Mouse (Mus musculus) thymus, postnatal 14 days (tissue): Measurements from ENCODE around the gene AC170998.1.

Experiments used
- DNase-seq: peaks from one replicate; pipeline ENCODE4 v3.0.0; 2021

AC170998.1 gene

DNA sequence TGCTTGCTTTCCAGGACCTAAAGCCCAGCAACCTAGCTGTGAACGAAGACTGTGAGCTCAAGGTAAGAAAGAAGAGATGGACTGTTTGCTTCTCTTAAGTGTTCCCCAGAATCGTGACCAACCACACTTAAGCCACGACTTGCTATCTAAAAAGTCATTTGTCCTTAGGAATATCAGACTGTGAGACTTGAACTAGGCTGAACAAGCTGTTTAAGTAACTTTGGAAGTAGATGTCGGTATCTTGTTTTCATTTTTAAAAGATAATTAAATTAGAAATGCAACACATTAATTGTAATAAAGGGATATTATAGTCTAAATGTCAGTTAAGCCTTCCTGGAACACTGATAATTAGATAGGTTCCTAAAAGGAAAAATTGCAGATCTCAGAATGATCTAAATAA, at the start of gene AC170998.1:
Gene AC170998.1 (plus strand): TSS at position 301 of the 400 bp plus-strand sequence.
- DNase-seq, result no peak

DNA sequence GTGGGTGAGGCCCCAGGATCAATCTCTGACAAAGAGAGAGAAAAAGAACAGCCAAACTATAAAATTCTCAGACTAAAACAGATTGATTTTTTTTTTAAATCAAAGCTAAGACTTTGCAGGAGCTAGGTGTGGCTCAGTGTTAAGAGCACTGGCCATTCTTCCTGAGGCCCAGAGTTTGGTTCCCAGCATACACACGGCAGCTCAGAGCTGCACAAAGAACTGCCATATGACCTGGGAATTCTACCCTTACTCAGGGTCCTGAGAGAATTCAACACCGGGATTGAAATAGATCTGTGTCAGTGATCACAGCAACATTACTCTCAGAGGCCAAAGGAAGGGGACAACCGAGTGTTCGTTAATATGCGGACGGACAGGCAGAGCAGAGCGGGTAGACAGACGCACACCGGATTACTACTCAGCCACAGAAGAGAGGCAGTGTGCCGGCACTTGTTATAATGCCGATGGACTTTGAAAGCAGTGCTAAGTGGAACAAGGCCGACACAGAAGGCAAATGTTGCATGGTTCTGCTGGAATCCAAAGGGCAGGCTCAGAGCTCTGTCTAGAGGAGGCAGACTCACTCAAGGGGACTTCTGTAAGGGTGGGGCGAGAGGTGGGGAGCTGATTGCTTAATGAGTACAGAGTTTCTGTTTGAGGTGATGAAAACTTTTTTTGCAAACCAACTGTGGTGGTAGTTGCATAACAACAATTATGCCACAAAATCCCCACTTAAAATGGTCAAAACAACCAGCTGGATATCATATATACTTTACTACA, 43.4 kb upstream of the AC170998.1 start:
- DNase-seq, result no peak

DNA sequence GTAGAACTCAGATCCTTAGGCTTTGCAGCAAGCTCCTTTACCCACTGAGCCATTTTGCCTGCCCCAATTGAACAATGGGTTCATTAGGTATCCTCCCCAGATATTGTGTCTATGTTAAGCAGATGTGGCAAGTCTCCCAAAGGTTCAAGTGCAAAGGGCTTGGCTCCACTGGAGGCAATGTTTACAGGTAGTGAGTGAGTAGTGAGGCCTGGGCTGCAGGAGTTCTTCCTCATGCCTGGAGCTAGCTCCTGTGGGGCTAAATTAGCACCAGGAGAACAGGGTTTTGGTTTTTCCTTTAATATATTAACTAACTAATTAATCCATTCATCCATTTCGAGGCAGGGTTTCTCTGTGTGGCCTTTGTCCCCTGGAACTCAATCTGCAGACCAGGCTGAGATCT, 42.3 kb upstream of the AC170998.1 start:
- DNase-seq, result no peak

DNA sequence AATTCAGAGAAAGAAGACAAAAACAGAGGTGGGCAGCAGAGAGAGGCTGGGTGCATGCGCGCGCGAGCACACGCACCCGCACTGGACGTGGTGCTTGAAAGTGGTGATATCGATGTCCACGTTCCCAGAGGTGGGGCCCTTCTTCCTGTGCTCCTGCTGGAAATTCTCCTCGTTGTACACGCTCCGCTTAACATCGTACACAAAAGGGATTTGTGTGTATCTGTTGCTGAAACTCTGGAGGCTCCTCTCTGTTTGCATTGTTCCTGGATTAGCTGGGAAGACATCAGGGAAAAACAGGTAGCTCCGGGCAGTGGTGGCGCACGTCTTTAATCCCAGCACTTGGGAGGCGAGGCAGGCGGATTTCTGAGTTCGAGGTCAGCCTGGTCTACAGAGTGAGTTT, 41.3 kb upstream of the AC170998.1 start:
- DNase-seq, result no peak

DNA sequence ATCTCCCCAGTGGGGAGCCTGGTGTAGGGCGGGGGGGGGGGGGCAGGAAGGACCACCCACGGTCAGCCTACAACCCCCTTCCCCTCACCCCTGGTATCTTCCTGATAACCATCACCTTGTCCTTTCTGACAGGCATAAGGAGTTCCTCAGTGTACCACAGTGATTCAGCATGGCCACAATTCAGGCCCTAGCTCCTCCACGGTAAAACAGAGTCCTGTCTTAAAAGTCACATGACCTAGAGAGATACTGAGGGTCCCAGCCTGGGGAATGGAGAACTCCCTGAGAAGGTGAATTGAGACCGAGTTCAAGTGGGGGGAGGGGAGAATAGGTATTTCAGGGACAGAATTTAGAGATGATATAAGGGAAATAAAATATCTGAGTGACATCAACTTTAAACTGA, 38.5 kb upstream of the AC170998.1 start:
- no peak for DNase-seq

DNA sequence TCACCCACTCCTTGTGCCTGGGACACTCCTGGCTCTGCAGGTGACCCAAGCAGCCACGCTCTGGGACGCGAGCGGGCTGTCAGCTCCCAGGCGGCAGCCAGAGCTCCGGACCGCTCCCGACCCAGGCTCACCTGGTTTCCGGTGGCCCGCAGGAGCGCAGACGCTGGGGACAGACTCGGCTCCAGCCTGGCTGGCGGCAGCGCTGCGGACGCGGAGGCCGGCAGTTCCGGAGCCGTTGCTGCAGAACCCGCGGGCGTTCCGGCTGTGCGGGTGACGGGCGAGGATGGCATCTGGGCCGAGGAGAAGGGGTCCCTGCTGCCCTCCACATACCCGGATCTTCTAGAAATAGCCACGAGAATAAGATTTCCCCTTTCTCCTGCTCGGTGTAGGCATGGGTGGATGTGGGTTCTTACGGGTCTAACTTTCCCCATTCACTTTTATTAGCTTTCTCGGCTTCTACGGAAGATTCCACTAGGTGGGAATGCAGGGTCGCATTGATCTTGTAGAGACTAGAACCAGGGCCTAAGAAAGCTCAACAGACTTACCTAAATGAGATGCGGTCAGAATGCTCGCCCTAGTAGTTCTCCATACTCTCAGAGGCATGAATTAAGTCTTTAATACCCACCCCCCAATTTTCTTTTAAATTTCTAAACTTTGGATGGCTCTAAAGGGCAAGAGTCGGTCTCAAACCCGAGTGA, 36.1 kb upstream of the AC170998.1 start, which contains the start of gene Slc26a8:
Gene Slc26a8 (minus strand): TSS at position 648 of the 698 bp plus-strand sequence.
- DNase-seq, result peak; percentile 38

DNA sequence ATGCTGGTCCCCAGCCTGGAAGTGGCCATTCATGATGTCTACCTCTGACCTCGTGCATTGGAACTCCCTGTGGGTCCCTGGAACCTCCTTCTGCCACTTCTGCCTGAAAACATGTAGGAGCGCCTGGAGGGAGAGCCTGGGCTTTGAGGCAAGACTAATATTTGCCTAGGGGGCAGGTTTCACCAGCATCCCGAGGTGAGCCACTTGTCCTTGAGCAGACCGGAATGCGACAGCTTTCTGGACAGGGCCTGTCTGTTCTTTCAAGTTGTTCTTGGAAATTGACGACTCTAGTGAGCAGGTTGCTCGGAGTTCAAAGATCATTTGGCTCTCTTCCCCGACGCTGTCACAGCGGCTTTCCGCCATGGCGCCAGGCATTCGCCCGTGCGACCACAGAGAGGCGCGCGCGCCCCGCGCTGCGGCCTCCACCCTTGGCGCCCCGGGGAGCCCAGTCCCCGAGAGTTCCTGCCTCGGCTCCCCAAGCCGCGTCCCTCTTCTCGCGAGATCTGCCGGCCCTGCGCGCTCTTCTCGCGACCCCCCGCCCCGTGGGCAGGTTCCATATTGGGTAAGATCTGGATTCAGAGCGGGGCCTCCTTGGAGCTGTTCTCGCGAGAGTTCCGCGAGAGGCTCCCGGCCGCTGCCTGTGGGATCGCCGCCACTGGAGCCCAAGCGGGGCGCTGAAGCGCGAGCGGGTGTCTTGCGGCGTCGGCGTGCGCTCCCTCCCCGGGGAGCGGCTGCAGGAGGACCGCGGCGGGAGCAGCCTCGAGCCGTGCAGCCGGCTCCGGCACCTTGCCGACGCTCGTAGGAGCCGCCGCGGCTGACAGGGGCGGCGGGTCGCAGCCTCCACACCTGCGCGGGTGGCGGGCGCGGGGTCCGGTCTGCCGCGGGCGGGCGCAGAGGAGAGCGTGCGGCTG, 34.9 kb upstream of the AC170998.1 start, which contains the start of gene Mapk14:
Gene Mapk14 (plus strand): TSS at position 554 of the 911 bp plus-strand sequence.
- DNase-seq, result peak; percentile 100

DNA sequence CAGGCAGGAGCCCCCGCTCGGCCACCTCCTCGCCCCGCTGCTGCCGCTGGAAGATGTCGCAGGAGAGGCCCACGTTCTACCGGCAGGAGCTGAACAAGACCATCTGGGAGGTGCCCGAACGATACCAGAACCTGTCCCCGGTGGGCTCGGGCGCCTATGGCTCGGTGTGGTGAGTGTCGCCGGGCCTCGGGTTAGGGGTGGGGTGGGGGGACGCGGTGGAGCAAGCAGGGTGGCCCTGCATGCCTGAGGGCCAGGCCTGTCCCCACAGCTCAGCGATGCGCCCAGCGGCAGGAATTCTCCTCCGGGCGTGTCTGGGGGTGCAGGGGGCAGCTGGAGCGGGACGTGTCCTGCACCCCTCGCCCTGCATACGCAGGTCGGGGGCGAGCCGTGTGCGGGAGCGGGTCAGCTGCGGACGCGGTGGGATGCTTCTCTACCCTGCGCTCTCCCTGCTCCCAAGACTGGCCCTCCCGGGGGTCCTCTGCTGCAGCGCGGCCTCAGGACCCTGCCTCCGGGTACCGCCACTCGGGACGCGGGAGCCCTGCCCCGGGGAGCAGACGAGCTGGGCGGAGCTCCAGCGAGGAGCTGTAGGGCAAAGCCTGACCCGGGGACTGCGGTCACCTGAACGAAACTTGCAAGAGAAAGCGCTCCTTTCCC, 34.1 kb upstream of the AC170998.1 start:
- peak; percentile 73 for DNase-seq

DNA sequence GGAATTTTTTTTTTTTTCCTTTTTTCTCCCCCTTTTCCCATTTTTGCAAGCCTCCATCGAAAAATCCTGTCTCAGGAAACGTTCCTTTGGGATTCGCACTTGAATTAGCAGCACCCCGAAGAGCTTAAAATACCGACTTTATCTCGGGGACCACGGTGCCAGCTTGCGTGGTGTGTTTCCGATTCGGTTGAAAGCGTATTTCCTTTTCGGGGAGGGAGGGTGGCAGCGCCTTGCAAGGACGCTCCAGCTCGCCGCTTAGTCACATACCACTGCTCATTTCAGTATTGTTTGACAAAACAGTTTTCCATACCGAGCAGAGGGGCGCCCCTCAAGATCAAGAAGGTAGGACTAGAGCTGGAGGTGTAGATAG, 33.6 kb upstream of the AC170998.1 start:
- peak; percentile 76 for DNase-seq

DNA sequence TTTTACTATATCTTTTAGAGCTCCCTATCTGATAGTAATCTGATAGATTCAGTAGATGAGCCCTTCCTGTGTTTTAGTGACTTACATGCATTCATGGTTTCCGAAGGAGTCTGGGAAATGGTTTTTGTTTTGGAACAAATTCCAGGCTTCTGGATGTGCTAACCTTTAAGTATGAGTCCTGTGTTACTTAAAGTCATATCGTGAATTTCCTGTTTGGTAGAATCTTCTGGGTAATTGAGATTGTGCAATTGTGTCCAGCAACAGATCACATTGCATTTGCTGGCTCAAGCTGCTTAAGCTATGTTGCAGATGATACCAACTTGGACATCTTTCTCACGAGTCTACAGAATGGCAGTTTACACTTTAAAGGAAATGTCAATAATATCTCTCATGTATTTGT, 32.8 kb upstream of the AC170998.1 start:
- no peak for DNase-seq

DNA sequence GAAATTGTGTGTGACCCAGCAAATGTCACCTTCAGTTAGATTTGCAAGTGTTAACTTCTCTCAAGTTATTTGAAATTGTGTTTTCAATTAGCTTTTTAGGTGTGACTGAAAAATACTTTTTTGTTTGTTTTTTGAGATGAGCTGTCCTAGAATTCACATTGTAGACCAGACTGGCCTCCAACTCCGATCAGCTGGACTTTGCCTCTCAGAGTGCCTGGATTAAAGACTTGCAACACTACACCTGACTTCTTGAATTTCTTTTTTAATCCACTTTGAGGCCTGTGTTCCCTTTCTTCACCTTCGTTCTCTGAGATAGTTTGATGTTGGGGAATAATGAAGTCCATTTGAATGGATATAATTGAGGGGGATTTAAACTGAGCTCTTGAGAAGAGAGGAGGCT, 31.8 kb upstream of the AC170998.1 start:
- no peak for DNase-seq

DNA sequence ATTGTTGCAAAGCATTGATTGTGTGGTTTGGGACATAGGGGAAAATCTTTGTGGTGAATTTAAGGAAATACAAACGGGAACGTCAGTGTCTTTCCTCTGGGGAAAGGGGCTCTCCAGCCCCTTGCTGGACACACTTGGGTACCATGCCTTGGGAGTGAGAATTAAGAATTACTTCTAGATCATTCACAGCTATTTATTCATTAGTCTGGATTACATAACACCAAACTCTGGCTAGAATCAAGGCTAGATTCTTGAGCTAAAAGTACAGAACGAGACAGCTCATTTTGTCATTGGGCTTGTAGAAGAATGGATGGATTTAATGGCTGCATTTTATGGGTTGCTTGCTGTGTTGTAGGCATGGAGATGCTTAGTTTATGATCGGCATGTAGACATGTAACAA, 31.1 kb upstream of the AC170998.1 start:
- no peak for DNase-seq

DNA sequence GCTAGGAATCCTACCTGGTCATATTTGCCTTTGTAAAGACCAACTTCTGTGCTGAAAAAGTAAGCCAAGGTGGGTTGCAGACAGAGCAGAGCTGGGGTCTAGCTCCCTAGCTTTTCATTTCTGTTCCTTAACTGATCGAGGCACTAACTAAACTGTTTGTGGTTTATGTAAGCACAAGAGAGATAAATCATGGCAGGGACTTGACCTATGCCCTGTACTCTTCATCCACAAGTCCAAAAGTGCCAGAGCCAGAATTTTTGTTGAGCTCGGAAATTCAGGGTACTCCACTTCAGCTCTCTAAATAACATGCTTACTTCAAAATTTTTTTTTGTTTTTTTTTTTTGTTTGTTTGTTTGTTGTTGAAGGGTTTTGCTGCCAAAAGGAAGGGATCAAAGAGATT, 29.2 kb upstream of the AC170998.1 start:
- no peak for DNase-seq

DNA sequence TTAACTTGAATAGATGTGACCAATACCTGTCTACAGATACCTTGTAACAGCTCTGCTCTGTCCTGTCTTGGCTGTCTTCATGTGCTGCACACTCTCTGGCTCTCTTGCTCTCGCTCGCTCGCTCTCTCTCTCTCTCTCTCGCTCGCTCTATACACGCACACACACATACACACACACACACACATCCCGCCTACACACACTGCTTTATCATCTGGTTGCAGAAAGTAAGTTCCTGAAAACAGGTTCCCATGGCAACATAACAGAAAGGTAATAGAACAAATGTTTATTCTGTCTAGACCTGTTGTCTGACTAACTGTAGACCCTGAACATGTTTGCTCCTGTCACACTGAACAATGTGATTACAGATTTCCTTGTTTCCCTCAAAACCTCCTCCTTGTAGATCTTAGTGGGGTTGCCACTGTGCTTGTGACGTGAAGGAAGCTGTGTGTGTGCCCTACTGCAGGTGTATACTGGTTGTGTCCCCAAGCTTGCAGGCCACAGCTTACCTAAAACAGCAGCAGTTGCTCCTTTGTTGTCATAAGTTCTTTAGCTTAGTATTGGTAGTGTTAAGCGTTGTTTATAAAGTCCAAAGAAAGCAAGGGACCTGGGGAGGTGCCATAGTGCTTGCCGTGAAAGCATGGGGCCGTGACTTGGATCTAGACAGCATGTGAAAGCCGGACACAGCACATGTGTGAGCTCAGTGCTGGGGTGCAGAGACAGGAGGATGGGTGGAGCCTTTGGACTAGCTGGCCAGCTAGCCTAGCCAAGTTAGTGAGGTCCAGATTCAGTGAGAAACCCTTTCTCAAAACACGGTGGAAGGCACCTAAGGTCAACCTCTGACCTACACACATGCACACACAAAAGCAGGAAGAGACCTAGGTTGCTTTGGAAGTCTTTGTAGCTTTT, 28.3 kb upstream of the AC170998.1 start:
- peak; percentile 26 for DNase-seq

DNA sequence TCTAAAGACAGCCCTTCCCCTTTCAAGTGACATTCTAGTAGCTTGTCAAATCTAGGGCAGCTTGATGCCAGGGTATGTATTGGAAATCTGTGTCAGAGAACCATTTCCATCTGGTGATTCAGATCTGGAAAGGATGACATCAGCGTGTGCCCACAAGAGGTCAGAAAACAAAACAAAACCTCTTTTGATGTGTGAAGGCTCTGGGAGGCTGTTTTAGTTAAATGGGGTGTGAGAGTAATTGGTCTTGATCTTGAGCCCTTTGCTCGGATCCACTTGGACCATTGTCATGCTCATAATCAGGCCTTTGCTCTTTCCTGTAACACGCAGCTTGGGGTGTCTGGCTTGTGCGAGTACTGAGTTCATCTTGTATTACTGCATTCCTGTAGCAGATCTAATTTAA, 27.6 kb upstream of the AC170998.1 start:
- no peak for DNase-seq

DNA sequence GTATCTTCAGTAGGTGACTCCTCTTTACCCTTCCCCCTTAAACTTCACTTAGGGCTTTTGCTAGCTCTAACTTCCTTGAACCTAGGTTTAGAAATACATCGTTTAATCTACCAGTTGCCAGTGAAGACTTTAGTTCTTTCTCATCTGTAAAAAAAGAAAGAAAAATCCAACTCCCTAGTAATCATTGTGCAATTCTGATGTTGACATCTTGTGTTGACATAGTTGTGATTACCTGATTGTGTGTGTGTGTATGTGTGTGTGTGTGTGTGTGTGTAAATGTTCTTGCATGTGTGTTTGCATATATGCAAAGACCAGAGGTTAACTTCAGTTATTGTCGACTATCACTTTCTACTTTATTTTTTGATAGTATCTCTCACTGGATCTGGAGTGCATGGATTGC, 27.2 kb upstream of the AC170998.1 start:
- DNase-seq, result no peak

DNA sequence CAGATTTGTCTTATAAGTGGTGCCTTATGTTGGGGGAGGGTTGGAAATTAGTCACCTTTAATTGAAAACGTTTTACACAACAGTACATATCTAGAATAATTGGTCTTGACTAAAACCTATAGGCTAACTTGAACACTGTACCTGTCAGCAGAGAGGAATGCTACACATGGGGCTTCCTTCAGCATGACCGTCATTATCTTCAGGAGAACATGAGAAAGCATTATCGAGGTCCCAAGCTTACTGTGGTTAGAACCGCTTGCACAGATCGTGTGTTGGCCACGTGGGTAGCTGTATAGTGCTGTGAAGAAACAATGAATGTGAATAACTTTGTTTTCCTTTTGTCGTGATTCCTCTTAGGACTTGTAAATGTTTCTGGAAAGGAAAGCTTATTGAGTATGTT, 26.1 kb upstream of the AC170998.1 start:
- DNase-seq, result no peak

DNA sequence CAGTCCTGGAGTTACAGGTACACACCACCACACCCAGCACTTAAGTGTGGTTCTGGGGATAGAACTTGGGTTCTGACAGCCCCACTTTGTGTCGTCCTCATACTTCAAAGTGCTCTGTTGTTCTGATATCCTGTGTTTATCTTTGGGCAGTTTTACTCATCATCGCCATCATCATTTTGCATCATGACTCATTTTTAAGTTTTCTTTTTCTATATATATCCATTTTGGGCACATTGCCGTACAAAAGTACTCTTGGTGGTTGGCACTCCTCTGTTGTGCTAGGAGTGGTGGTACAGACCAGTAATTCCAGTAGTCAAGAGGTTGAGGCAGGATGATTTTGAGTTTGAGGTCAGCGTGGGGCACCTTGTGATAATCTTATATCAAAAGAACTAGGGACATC, 24.7 kb upstream of the AC170998.1 start:
- DNase-seq, result no peak

DNA sequence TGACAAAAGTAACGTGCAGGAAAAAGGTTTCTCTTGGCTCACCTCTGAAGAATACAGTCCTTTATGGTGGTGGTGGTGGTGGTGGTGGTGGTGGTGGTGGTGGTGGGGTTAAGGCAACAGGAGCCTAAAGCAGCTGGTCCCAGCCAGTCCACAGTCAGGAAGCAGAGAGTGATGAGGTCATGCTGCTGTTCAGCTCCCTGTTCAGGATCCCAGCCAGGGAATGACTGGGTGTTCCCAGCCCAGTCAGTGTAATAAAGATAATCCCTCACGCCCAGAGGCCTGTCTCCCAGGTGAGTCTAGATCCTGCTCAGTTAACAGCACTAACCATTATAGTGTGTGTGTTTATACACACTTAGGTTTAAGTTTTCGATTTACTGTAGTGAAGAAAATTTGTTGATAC, 24.1 kb upstream of the AC170998.1 start:
- no peak for DNase-seq

DNA sequence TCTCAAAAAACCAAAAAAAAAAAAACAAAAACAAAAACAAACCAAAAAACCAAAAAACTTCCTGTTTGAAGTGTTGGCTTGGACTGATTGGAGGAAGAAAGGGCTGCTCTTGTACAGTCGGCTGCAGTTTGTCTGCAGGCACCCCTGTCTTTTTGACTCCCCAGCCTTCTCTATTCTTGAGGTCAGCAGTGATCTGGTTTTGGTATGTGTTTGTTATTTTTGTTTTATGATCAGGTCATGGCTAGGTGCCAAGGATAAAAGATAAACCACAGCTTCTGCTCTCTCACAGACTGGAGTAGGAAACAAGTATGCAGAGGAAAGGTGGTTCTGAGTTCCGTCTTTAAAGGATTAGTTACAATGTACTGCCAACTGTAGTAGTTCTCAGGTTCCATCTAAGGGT, 23.2 kb upstream of the AC170998.1 start:
- no peak for DNase-seq

DNA sequence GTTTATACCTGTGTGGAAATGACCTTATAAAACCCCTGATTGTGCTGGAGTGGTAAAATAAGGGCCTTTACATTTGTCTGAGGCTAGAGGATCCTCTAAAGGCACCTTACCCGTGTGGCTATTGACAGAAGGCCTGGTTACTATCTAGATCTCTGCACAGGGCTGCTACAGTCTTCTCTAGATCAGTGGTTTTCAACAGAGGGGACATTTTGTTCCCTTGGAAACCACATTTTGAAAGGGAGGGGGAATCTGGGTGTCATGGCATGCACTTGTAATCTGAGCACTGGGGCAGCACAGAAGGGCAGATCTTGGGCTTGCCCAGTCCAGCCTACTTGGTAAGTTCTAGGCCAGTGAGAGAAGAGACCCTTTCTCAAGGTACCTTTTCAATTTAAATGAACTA, 19.2 kb upstream of the AC170998.1 start:
- no peak for DNase-seq

DNA sequence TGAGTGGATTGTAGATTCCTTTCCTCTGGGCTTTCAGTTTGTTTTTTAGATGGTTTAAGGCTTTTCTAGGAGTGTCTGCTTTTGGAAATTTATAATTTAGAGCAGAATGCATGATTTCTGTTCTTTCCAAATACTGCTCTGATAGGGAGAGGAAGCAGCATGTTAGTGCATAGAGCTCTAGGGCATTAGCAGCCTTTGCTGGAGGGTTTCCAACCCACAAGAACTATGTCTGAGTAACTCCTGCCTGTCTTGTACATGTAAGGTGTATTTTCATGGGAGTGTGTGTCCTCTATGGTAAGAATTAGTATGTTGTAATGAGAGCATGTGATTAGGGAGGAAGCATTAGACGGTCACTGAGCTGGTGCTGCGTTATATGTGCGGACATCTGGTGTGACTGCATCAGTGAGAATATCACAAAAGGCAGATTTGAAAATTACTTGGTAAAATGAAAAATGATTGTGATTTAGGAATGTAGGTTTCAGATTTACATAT, 18.7 kb upstream of the AC170998.1 start:
- DNase-seq, result no peak
